Mouse (Mus musculus) forelimb bud, embryonic 11.5 days (tissue): Measurements from ENCODE around the gene Gkap1.

Experiments used
- DNase-seq: peaks from one replicate; pipeline ENCODE4 v3.0.0-alpha.2; 2012; ENCODE audit warnings: low read depth, low spot score

Gene Gkap1

DNA sequence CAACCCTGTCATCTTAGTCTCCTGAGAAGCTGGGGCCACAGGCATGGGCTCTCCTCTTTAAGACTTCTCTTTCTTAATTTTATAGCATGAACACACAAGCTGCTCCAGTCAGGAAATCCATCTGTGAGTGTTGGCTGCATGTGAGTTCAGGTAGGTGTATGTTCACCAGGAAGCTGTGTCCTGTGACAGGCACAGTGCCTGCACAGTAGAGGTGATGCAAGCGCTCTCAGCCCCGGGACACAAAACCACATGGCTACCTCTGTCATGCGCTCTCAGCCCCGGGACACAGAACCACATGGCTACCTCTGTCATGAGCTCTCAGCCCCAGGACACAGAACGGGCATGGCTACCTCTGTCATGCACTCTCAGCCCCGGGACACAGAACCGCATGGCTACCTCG is 12.0 kb downstream of the Gkap1 start:
- no peak for DNase-seq

DNA sequence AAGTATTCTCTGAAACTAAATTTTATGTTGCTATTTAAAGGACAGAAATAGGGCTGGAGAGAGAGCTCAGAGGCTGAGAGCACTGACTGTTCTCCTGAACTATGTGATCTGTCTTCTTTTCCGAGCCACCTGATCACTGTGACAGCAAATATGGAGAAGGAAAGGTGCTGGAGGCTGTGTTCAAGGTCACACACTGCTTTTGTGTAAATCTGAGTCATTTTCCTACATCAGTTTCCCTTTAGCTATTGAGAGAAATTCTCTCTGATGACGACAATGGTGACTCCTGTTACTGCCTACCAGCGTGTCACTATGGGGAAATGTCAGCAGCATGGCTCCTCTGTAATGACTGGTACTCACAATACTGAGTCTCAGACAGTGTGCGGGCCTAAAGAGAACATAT is 13.8 kb downstream of the Gkap1 start:
- DNase-seq: no peak

DNA sequence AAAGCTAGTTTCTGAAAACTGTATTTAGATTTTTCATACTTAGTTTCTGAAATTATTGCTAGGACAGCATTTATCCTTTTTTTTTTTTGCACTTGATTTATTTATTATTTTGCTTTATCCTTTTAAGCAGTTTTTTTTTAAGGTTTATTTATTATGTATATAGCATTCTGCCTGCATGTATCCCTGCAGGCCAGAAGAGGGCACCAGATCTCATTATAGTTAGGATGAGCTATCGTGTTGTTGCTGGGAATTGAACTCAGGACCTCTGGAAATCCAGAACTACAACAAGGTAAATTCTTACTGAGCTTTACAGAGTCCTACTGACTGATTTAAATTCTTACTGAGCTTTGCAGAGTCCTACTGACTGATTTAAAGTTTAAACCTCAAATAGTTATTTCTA is 22.2 kb downstream of the Gkap1 start:
- no peak for DNase-seq

DNA sequence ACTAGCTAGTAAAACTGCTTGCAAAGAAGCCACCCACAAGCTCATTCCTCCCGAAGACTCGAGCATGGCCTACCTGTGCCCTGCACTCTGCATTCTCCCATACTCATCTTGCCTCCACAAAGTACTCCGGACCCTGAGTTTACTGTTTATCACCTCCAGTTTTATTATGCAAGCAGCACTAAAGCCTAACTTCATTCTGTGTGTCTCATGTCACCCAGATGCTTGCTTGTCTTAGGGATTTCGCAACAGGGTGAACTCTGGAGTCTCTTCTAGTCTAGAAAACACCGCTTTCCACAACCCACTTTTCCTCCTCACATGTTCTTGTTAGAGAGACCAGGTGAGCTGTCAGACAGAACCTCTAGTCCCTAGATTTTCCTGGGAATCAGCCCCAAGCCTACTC is 26.5 kb downstream of the Gkap1 start:
- no peak for DNase-seq

DNA sequence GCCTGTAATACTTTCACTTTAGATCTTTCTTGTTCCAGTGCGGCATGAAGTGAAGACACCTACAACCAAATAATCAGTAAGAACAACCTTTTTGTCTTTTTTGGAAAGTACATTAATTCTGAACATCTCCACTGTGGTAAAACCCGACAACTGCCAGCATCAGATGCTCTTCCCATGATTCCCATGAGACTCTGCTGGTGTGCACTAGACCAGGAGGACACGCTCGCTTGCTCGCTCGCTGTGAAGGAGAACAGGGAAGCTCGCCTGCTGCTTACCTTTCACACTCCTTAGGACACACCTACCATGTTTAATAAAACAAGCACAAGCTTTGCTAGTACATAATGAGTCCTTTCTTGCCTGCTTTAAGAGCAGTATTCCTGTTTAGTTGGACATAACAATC is 39.0 kb downstream of the Gkap1 start:
- DNase-seq: no peak

DNA sequence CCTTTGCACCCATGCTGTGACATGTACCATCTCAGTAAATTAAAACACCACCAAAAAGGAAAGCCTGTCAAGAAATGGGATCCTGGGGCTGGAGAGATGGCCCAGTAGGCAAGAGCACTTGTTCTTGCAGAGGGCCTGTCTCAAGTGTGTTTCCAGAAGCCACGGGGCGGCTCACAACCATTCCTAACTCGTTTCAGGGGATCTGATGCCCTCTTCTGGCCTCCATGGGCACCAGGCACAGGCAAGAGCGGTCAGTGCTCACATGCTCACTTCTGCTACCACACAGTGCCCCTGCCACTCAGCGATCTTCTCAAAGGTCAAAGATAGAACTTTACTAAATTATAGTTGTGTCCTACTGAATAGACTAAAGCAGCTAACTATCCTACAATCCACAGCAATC is 42.9 kb downstream of the Gkap1 start:
- DNase-seq: no peak

DNA sequence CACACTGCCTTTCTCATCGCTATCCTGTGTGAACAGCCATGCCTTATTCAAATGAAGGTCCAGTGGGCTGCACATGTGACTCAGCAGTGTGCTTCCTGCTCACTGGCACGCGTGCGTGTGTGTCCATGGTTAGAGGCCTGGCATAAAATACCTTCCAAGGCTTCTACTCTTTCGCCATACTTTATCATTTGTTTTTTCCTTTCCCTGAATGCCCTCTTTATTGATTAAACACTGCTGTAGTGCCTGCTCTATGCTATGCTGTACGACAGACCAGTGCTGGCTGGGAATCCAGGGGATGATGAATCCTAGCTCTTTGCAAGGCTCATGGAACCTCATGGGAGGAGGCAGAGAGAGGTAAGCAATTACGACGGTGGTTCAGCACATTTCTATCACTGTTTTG is 43.4 kb downstream of the Gkap1 start:
- DNase-seq: no peak

DNA sequence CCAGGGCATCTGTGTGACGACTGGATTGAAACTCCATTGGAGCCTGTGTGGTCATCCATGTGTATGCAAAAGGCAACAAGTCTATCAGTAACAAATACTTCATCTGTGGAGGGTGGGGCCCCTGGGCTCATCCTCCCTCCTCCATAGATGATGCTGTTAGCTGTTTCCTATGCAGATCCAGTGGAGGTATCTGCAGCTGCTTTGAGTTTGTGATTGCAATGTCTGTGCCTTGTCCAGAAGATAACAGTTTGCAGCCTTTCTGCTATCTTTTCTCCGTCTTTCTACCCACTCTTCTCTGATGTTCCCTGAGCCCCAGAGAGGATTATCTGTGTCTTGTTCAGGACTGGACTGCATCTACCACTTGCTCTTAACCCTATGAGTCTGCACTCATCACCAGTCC is 46.9 kb downstream of the Gkap1 start:
- no peak for DNase-seq

DNA sequence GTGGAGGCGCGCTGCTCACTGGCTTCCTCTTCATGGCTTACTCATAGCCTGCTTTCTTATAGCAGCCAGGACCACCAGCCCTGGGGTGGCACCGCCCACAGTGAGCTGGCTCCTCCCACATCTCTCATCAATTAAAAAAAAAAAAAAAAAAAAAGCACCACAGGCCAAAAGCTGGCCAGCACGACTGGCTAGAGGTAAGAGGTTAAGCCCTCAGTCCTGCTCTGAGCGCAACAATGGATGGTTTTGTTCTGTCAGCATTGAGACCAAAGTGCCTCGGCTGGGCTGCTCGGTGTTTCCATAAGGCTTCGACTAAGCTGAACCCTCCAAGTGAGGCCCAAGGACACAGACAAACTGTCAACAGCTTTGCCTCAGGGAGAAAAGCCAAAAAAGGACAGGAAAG is 49.8 kb downstream of the Gkap1 start:
- no peak for DNase-seq

DNA sequence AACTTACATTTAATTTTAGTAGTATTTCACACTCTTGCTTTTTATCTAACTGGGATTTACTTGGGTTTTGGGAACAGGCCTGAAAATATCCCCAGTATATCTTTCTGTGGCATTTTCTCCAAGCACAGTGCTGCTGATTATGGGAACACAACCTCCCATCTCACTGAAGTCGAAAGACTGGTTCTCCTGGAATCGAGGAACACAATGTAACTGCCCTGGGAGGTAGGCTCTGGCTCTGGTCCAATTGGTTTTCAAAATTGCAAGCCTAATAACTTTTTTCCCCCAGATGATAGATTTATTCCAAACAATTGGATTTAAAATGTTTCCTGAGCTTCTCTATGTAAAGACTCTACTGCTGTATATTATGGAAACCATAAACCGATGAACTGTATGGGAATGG is 55.3 kb downstream of the Gkap1 start:
- DNase-seq: no peak

DNA sequence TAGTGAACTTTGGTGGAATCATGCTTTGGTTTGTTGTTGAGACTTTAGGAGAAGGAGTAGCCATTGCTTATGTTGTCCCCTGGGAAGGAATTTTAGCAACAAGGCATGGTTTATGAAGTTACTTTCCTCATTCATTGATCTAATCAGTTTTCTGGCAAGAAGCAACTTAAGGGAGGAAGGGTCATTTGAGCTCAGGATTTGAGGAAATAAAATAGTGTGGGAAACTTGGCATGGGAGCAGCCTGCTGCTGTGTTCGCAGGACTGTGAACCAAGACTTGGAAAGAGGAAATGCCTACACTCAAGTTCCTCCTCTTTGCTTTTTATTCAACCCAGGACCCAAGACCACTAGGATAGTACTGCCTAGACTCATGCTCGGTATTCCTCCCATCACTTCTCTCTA is 58.0 kb downstream of the Gkap1 start:
- no peak for DNase-seq

DNA sequence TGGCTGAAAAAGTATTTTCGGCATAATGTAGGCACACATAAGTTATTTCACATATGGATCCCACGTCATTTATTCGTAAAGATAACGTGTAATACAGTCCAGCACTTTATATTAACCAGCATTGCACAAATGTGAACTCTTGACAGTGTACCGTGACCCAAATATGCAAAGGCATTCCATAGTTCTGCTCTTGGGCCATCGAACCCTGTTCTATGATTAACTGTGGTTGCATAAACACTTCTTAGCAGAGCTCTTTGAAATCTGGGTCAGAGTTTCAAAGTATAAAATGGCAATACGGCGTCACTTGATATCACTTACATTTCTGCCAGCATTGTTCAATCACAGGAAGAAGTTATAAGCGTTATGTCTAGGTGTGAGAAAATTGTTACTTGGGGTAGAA is 59.1 kb downstream of the Gkap1 start:
- no peak for DNase-seq

DNA sequence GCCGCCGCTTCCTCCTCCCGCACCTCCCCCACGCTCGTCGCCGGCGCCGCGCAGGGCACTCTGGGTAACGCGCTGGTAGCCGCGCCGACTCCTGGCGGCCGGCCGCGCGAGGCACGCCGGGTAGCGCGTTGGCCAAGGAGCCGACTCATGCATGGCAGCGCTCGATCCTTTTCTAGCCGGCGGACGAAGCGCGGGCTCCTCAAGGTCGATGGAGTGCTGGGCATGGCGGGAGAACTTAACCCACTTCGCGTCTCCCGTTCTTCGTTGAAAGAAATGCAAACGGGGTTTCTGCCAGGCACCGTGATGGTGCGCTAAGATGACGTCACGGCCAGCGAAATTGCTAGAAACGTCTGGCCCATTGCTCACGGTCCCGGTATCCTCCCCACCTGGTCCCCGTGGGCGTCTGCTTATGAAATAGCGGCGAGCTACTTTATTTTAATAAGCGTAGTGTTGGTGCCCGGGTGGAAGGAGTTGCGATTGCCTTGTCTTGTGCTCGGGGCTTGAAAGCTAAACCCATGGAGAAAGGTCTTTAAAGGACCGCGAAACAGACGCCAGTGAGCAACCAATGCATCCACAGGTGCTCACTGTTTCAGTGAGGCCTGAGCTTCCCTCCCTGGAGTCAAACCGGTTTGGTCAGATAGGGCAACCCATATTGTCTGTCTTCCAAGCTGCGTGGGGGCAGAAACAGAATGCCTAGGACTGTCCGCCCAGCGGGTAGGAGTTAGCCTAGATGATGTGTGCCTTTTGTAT is 59.7 kb downstream of the Gkap1 start, which contains the start of gene Ubqln1:
Gene Ubqln1, minus strand, starts transcription at position 62 of the 750 bp plus-strand sequence.
- DNase-seq: peak; percentile 72

DNA sequence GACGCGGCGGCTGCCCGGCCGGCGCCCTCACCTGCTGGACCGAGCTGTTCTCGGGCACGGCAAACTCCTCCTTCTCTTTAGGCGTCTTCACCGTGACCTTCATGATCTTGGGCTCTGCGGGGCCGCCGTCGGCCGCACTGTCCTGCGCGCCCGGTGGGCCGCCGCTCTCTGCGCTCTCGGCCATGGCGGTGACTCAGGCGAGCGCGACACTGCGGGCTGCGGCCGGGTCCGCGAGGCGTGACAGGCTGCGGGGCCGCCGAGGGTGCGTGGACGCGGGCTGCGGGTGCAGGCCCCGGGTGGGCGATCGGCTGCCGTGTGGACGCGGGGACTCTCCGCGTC is 60.3 kb downstream of the Gkap1 start:
- DNase-seq: no peak

DNA sequence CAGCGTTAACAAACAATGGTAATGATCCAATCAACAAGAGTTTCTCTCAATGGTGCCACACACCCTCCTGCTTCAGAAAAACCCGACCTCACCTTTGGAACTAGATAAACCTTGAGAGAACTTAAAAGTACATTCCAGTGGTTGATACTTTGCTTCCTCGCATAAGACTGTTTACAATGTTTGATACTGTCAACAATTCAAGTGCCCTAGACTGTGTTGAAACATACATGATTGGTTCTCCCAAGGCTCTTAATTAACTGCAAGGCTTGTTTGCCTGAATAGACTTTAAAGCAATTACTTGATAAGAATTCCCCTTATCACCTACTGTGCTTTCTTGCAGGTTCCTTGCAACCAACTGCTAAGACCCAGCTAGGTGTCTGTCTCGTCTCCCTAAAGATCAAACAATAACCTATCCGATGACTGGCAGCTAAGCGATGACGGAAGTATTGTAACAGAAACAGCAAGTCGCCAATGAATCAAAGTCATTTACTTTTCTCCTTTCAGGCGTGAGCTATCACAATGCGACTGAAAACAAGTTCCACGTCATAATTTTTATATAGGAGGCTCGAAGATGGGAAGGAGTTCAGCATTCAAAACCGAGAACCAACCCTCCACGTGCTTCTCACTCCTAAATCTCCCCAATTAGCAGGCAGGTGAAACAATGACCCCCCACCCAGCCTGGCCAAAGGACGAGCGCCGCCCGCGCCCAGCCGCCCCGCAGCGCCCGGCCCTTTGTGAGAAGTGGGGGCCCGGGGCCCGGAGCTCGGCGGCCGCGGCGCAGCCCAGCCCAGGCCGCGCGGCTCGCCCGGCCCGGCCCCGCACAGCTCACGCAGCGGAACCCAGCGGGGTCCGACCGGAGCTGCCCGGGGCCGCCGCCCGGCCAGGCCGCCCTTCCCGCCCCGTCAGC is 60.9 kb downstream of the Gkap1 start:
- DNase-seq: peak; percentile 10

DNA sequence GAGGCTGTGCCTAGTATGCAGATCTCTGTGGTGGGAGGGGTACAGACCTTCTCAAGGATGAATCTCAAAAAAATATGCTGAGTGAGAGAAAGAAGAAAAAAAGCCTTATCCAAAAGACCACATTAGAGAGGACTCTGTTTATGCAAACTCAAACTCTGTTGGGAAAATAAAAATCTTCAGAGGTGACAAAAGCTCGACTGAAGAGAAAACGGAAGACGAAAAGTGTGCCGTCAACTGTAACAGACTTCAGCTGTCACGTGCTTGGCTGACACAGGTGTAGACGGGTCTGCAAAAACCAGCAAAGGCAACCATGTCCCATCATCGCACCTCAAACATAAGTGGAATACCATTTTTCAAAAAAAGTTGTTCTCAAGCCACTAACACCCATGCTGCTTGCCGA is 61.7 kb downstream of the Gkap1 start:
- no peak for DNase-seq

DNA sequence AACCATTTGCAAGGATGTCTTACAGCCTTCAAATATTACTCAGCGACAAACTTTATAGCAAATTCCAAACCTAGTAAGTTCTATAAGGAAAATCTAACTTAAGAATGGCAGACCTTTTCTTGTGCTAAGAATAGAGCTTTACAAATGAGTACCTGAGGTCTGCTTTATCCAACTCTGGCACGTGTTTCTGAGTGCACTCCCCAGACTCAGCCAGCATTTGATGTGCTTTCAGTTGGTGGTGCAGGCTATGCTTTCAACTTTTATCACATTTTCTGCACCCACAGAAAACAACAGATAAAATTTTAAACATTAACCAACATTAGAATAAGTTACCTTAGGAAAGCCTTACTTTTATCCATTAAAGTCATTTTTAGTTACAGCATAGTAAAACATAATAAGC is 63.0 kb downstream of the Gkap1 start:
- no peak for DNase-seq

DNA sequence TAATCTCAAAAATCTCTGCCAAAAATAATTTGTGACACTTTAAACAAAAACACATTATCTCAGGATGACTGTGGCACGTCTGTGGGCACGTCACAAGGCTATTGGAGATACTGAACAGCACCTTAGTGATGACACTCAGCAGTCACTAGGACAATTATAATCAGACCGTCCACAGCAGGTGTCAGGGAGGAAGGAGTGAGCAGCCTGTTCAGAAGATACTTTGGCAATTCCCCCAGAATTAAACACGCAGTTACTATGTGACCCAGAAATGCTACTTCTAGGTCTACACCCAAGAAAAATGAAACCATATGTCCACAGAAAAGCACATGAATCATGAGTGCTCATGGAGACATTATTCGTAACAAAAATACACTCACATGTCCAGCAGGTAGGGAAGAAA is 65.1 kb downstream of the Gkap1 start:
- DNase-seq: no peak

DNA sequence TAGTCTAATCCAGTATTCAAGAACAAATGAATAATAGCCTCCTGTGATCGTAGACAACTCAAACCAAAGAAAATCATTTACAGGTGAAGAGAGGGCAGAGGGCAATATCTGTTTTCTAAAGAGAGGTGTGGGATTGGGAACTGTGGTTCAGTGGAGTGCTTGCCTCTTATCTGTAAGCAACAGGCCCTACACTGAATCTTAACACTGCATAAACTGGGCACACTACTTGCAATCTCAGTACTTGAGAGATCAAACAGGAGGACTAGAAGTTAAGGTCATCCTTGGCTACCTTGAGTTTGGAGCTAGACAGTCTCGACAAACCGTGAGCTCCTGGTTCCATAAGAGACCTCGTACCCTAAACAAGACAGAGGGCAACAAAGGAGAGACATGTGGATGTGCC is 69.4 kb downstream of the Gkap1 start:
- DNase-seq: no peak

DNA sequence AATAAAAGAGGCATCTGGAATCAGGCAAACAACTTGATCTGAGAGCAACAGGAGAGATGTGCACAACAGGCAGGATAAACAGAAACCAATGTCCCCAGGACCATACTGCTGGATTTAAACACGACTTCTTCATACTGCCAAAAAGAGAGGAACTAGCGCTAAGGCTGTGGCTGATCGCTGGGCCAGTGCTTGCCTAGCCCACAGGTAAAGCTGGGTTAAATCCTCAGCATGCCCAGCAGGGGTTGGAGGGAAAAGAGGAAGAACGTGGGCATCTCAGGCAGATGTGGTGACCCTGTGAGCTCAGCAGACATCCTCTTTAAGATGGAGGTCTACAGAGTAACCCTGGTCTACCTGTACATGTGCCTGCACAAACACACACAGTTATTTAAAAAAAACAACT is 70.5 kb downstream of the Gkap1 start:
- DNase-seq: no peak

DNA sequence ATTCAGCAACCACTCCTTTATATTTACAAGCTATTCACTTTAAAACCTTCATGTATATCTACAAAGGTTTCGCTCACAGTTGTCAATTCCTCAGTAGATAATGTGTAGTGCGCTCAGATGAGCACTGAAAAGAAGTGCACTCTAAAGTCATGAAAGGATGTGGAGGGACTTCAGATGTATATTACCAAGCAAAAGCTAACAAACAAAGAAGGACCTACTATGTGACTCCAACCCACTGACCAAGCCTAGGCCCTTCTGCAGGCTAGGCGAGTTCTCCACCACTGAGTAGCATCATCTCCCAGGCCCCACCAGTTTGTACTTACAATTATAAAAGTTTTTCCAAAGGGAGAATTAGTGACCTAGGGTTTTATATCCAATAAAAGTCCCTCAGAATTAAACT is 71.3 kb downstream of the Gkap1 start:
- DNase-seq: no peak

DNA sequence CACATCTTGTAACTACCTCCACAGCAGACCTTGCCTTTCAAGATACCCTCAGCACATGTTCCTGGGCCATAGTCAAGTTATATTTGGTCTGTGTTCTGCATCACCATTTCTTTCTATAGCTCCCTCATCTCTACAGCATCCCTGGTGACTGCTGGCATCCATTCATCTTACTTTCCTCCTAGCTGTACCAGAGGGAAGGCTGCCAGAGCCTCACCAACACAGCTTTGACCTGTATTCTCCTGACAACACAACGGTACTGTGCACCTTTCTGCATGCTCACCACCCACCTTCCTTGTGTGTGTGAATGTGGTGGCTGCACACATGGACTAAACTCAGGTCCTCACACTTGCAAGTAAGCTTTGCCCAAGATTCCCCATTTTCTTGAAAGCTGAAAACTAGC is 72.6 kb downstream of the Gkap1 start:
- no peak for DNase-seq

DNA sequence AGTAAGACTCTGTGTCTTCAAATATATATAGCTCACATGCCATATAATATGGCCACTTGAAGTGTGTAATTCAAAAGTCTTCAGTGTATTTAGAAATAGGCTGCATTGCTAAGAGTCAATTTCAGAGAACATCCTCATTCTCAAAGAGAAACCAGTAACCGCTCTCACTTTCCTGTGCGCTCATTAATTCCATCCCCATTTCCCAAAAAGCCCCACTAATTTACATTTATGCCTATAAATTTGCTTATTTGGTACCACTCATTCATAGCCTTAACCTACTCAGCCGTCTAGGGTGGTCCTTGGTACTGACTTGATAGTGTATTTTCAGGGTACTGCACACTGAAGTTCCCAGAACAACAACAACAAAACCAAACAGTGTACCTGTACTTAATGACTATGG is 73.6 kb downstream of the Gkap1 start:
- DNase-seq: no peak
